Mouse (Mus musculus): ENCODE measurements around the gene Isg20l2. TPM values are rescaled to one million over a fixed set of nuclear protein-coding genes. Genes with fewer than 3 reads are reported as not detected.

Isg20l2 gene
- polyA plus RNA-seq, 1 experiment: 14.0 TPM

DNA sequence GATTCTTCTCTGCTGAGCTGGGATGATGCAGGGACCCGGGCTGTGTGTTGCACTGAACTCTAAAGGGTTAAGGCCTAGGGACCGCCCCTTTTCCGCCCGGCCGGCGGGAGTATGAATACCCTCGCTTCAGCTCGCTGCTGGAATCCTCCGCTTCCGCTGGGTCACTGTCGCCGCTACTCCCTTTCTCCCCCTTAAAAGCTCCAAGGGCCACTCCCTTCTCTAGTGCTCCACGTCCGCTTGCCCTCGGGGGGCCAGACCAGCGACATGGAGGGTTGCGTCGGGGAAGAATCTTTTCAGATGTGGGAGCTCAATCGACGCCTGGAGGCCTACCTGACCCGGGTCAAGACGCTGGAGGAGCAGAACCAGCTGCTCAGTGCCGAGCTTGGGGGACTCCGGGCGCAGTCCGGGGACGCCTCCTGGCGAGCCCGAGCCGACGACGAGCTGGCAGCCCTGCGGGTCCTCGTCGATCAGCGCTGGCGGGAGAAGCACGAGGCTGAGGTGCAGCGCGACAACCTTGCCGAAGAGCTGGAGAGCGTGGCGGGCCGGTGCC, 40.9 kb downstream of the Isg20l2 start, which contains the start of gene Nes:
Gene Nes, plus strand, starts transcription at position 140 of the 550 bp plus-strand sequence.
- DNase-seq (ENCODE audit: low read depth, low spot score): no peak
- WGBS: under 1% methylated on average over 44 of the region's 44 CpGs

DNA sequence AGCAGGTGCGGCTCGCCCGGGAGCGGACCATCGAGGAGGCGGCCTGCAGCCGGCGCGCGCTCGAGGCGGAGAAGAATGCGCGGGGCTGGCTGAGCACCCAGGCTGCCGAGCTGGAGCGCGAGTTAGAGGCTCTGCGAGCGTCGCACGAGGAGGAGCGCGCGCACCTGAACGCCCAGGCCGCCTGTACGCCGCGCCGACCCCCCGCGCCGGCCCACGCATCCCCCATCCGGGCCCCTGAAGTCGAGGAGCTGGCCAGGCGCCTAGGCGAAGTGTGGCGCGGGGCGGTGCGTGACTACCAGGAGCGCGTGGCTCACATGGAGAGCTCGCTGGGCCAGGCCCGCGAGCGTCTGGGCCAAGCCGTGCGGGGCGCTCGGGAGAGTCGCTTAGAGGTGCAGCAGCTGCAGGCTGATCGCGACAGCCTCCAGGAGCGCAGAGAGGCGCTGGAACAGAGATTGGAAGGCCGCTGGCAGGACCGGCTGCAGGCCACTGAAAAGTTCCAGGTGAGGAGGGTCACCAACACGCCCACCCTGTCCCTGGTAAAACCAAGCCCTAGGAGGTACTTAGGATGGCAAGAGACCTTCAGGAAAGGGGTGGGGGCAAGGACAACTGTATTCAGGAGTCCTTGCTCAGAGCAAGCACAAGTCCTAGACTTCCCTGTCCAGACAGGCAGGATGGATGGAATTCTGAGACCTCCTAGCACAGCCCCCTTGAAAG, 41.5 kb downstream of the Isg20l2 start:
- 2% methylated on average over 60 of the region's 60 CpGs for whole genome bisulfite sequencing
- no peak for DNase-seq (ENCODE audit: low read depth, low spot score)

DNA sequence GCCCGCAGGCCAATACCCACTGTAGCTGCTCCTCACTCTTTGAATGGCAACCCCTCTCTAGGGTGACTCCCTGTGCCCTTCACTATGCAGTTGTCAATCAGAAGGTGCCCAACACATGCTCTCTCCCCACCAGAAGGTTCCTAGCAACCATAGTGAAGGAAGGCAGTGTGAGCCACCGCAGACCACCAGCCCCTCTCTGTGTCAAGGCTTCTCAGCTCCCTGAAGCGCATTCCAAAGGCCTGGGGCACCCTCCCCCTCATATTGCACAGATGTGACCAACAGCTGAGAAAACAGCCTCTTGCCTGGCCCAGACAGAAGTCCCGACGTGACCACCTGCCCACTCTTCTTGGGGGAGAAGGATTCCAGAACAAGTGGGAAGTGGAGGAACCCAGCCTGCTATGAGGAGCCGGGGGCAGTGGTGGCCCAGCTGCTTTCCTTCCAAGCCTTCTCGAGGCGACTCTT, 42.1 kb downstream of the Isg20l2 start:
- 52% methylated on average over 8 of the region's 8 CpGs for WGBS
- no peak for DNase-seq (ENCODE audit: low read depth, low spot score)

DNA sequence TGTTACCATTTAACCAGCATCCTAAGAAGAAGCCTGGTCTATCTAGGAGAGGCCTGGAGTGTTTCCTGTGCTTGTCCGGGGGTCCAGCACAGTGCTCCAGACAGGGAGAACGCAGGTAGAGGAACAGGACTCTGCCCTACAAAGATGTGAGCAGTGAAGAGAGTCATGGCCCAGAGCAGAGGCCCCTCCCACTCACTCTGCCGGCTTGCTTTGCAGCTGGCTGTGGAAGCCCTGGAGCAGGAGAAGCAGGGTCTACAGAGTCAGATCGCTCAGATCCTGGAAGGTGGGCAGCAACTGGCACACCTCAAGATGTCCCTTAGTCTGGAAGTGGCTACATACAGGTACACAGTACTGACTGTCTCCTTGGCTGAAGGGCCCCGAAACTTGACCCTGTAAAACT, 42.7 kb downstream of the Isg20l2 start:
- 42% methylated on average over 5 of the region's 5 CpGs for WGBS
- DNase-seq (ENCODE audit: low read depth, low spot score): no peak

- WGBS: 70% methylated on average over 14 of the region's 14 CpGs
- no peak for DNase-seq (ENCODE audit: low read depth, low spot score)
Measured at GRCm38 (mm10) chr3:87973593-87974380, 43.7 kb downstream of the Isg20l2 start.

GRCm38 (mm10) chr3:87974381-87974987, 44.4 kb downstream of the Isg20l2 start:
- 40% methylated on average over 12 of the region's 12 CpGs for WGBS

DNA sequence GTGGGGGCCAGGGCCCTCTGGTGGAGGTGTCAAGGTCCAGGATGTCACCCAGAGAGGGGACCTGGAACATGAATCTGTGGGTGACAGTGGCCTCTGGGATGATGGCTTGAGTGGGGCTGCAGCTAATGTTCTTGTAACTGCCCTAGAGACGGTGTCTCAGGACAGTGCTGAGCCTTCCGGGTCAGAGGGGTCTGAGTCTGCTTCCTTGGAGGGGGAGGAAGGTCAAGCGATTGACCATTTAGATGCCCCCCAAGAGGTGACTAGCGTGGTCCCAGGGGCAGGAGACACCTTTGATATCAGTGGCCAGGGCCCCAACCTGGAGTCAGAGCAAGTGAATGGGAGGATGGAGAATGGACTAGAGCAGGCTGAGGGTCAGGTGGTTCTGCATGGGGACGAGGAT, 49.4 kb downstream of the Isg20l2 start:
- 91% methylated on average over 5 of the region's 5 CpGs for WGBS
- DNase-seq (ENCODE audit: low read depth, low spot score): no peak

More at GRCm38 (mm10) chr3:87974381-87974987, 44.4 kb downstream of the Isg20l2 start:
- no peak for DNase-seq (ENCODE audit: low read depth, low spot score)

GRCm38 (mm10) chr3:87980085-87980484, 50.0 kb downstream of the Isg20l2 start:
- no peak for DNase-seq (ENCODE audit: low read depth, low spot score)
- 60% methylated on average over 3 of the region's 3 CpGs for WGBS

DNA sequence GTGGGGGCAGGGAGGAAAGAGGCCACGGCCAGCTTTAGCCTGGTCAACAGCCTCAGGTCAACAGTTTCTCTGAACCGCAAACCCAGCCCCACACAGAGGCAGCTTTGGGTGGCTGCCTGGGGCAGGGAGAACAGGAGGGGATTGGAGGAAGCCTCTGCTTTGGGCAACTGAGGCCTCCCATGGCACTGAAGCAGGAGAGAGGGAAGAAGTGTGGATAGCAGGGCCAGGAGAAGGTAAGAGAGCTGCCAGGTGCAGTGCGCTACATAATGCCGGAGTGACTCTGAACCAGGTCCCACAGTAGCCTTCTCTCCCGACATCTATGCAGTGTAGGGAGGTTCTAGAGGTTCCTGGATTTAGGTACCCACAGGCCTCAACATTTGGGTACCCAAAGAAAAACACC, 50.6 kb downstream of the Isg20l2 start:
- WGBS: 89% methylated on average over 5 of the region's 5 CpGs
- no peak for DNase-seq (ENCODE audit: low read depth, low spot score)

DNA sequence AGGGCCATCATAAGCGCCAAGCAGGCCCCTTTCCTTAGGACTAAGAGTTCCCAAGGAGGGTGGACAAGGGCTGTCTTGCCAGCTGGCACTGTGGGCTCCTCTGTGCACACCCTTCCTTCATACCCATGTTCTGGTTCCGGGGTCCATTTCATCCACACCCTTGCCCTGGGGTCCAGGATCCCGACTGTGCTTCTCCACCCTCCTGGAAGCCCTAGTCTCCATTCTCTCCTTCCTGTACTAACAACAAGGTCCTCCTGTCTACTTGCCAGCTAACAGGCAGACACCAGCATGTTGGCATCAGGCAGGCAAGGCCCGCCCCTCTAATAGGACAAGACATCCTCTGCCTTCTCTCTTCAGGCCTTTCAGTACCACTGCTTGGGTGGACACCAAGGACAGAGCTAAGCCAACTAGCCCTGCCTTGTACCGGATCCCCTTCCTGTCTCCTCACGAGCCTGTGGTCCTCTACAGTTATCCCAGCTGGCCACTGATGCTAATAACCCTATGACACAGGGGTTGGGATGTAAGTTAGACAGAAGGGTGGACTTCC, 51.2 kb downstream of the Isg20l2 start:
- WGBS: 85% methylated on average over 6 of the region's 6 CpGs
- DNase-seq (ENCODE audit: low read depth, low spot score): no peak

DNA sequence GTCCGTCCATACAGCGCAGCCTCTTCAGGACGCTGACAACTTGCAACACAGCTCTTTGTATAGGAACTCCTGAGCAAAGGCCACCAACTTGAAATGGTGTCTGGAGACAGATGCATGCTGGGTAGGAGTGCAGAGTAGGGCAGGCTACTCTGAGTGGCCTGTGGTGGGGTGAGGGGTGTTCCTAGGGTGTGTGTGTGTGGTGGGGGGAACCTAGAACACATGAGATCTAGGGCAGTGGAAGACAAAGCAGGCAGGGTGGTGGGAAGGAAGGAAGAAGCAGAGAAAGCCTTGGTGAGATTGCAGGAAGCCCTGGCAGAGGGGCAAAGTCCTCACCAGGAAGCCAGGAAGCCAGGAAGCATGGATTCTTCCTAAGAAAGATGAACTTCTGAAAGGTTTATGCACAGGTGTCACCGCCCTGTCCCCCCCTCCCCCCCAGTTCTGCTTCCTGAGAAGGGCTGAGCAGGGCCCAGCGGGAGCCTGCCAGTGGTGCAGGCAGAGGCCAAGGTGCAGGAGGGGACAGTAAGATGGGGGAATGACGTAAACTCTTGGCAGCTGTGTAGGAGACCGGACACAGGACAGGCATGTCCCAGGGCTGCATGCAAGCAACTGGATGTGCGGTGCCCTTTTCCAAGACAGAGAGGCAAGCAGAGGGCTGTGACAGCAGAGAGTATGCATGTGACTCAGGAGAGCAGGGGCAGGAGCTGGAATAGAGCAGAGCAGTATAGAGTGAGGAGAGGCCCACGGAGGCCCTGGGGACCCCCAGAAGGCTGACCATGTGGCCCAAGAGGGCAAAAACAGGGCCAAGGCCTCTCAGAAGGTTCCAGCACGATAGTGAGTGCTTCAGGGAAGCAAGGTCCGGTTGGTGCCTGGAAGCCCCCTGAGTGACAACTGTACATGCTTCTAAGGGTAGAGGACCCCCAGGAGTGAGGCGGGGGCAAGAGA, 52.1 kb downstream of the Isg20l2 start:
- WGBS: 21% methylated on average over 12 of the region's 12 CpGs

GRCm38 (mm10) chr3:87982836-87983601, 52.9 kb downstream of the Isg20l2 start:
- WGBS: 18% methylated on average over 13 of the region's 13 CpGs
- no peak for DNase-seq (ENCODE audit: low read depth, low spot score)

More for the DNA sequence above, 52.1 kb downstream of the Isg20l2 start:
- no peak for DNase-seq (ENCODE audit: low read depth, low spot score)

DNA sequence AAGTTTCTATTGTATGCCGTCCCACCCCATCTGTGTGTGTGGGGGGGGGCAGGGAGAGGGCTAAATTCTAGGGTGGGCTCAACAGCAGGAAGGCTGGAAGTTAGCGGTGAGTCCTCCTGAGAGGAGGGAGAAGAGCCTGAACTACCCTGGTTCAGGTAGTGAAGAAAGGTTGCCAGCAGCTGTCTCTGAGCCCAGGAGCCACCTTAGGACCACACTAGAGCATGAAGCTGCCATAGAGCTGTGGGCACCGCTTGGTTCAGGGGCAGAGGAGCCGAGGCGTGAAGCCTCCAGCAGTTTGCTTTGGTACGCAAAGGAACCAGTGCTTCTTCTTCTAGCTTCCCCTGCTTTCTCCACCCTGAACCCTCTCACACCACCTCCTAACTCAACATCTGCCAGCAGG, 53.5 kb downstream of the Isg20l2 start:
- WGBS: 75% methylated on average over 6 of the region's 6 CpGs

GRCm38 (mm10) chr3:87984094-87984493, 54.0 kb downstream of the Isg20l2 start:
- WGBS: 50% methylated on average over 3 of the region's 3 CpGs
- DNase-seq (ENCODE audit: low read depth, low spot score): no peak

More for the DNA sequence above, 53.5 kb downstream of the Isg20l2 start:
- no peak for DNase-seq (ENCODE audit: low read depth, low spot score)

GRCm38 (mm10) chr3:87985505-87986320, 55.6 kb downstream of the Isg20l2 start:
- no peak for DNase-seq (ENCODE audit: low read depth, low spot score)
- WGBS: 43% methylated on average over 12 of the region's 12 CpGs

DNA sequence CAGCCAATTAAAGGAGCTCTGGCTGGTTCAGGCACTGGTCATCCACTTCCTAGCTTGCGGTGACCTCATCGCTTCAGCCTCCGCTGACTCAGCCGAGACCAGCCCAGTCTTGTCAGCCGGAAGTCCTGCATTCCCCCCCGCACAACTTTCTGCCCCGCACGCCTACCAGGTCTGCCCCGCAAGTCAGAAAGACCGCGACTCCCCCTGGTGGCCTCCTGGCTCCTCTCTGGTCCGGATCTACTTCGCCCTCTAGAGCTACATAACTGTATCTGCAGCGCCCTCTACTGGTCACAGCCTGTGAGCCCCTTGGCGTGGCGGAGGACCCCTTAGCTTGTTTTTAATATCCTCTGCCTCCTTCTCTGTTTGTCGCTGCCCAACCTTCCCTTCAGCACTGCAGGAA, 56.8 kb downstream of the Isg20l2 start:
- DNase-seq (ENCODE audit: low read depth, low spot score): peak; percentile 70
- 1% methylated on average over 17 of the region's 17 CpGs for whole genome bisulfite sequencing

GRCm38 (mm10) chr3:87987633-87988032, 57.5 kb downstream of the Isg20l2 start:
- WGBS: 2% methylated on average over 15 of the region's 15 CpGs
- DNase-seq (ENCODE audit: low read depth, low spot score): no peak

All from large intestine, adult 2 months (tissue).